Mouse (Mus musculus) lung, postnatal 10 days (tissue): ENCODE results near the gene BC107364.
"Not testable (repeated sequence)": the region's sequence is repeated elsewhere in the genome, so short reads cannot be mapped to it uniquely, and the experiment has no call there.

Experiments
- DNase-seq: peaks from one replicate; pipeline ENCODE4 v3.0.0; 2021

The BC107364 gene

DNA sequence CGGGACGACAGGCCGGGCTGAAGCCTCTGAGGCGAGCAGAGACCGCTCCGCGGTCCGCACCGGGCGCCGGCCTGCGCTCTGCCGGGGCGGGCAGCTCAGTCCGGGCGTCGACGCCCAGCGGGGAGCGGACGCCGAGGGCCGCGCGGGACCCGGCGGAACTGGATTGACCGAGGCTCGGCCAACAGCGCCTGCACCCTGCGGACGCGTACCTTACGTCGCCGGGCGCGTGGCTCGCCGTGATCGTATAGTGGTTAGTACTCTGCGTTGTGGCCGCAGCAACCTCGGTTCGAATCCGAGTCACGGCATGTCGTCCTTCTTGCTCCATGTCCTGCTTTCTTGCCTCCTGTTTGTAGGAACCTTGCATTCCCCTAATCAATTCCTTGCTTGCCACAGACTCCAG lies at the start of gene BC107364:
TSS of gene BC107364 (minus strand) at position 45 of the 400 bp plus-strand sequence.
- not testable (repeated sequence) for DNase-seq

GRCm38 (mm10) chr3:96501391-96502115 lies 49.4 kb upstream of the BC107364 start:
- DNase-seq: peak; percentile 91

- DNase-seq: peak; percentile 90
Measured at GRCm38 (mm10) chr3:96500691-96501265, 48.7 kb upstream of the BC107364 start.

GRCm38 (mm10) chr3:96500289-96500621 lies 48.1 kb upstream of the BC107364 start:
- peak; percentile 95 for DNase-seq

- peak; percentile 82 for DNase-seq
Measured at GRCm38 (mm10) chr3:96499481-96500288, 47.6 kb upstream of the BC107364 start.

- peak; percentile 1 for DNase-seq
Measured at GRCm38 (mm10) chr3:96498476-96499245, 46.6 kb upstream of the BC107364 start.

GRCm38 (mm10) chr3:96497451-96498028 lies 45.4 kb upstream of the BC107364 start:
- DNase-seq: peak; percentile 81

GRCm38 (mm10) chr3:96496620-96497275 lies 44.6 kb upstream of the BC107364 start:
- DNase-seq: peak; percentile 5

GRCm38 (mm10) chr3:96496216-96496615 lies 44.1 kb upstream of the BC107364 start:
- peak; percentile 1 for DNase-seq

DNA sequence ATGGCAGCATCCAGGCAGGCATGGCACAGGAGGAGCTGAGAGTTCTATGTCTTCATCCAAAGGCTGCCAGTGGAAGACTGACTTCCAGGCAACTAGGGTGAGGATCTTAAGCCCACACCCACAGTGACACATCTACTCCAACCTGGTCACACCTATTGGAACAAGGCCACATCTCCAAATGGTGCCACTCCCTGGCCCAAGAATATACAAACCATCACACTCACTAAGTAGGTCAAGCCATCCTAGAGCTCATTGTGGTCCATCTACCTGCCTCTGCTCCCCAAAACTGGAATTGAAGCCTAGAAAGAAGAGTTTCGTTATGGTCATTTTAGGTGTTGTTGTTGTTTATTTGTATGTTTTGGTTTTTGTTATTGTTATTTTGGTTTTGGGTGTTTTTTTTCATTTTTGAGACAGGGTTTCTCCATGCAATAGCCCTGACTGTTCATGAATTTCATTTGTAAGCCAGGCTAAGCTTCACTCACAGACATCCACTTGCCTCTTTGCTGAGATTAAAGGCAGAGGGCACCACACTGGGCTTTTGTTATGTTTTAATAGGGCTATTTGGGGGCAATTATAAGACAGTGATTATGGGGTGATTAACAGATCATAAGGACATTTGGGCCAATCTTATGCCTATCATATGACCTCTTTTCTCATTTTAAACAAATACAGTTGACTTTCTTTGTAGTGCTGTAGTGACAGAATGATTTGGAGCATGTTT lies 43.5 kb upstream of the BC107364 start:
- DNase-seq: peak; percentile 1

GRCm38 (mm10) chr3:96494912-96495311 lies 42.8 kb upstream of the BC107364 start:
- DNase-seq: no peak

GRCm38 (mm10) chr3:96494456-96494855 lies 42.4 kb upstream of the BC107364 start:
- DNase-seq: not testable (repeated sequence)

GRCm38 (mm10) chr3:96489636-96490035 lies 37.5 kb upstream of the BC107364 start:
- DNase-seq: not testable (repeated sequence)

DNA sequence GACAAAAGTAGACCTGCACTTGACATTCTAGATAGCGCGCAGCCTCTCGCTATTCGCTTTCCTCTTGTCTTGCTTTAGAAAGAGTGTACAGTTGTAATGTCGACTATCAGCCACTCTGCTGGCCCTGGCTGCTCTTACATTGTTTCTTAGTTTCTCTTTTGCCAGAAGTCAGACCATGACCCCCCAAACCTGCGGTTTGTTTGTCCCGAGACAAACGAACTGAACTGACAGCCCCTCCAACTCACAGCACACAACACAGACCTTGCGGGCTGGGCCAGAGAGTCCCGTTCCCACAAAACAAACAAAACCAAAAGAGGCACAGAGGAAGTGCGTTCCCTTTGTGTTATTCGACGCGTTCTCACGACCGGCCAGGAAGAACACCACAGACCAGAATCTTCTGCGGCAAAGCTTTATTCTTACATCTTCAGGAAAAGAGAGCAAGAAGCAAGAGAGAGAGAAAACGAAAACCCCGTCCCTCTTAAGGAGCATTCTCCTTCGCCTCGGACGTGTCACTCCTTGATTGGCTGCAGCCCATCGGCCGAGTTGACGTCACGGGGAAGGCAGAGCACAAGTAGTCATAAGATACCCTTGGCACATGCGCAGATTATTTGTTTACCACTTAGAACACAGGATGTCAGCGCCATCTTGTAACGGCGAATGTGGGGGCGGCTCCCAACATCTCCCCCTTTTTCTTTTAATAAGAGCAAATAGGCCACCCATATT lies 37.0 kb upstream of the BC107364 start:
- not testable (repeated sequence) for DNase-seq

GRCm38 (mm10) chr3:96488290-96488906 lies 36.3 kb upstream of the BC107364 start:
- not testable (repeated sequence) for DNase-seq

GRCm38 (mm10) chr3:96487596-96488289 lies 35.6 kb upstream of the BC107364 start:
- peak; percentile 67 for DNase-seq

DNA sequence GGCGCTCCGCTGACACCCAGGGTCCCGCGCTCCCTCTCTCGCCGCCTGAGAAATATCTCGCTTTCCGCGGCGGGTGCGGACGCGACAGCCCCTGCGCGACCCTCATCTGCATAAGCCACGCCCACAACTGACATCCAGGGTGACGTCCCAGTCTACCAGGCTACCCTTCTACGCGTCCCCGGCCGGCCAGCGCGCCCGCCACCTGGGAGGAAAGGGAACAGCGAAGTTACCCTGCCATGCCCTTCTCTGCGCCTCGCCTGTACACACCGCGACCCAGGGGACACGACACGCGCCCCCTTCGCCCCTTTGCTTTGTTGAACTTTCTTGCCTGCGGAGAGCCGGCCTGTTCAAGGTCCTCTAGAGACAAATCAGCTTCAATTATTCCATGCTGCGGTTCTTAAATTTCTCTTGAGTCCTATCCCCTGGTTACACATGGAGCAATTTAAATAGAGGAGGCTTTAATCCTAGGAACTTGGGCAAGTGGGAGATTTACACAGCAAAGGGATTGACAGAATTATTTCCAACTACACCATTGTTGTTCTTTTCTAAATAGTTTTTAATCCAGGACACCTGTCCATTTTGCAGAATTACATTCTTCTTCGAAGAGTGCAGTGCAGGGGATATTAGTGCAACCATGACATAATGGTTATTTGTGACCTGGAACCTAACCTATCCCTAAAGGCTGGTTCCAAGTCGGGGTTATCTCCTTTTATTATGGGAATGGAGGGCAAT lies 34.9 kb upstream of the BC107364 start:
- not testable (repeated sequence) for DNase-seq

DNA sequence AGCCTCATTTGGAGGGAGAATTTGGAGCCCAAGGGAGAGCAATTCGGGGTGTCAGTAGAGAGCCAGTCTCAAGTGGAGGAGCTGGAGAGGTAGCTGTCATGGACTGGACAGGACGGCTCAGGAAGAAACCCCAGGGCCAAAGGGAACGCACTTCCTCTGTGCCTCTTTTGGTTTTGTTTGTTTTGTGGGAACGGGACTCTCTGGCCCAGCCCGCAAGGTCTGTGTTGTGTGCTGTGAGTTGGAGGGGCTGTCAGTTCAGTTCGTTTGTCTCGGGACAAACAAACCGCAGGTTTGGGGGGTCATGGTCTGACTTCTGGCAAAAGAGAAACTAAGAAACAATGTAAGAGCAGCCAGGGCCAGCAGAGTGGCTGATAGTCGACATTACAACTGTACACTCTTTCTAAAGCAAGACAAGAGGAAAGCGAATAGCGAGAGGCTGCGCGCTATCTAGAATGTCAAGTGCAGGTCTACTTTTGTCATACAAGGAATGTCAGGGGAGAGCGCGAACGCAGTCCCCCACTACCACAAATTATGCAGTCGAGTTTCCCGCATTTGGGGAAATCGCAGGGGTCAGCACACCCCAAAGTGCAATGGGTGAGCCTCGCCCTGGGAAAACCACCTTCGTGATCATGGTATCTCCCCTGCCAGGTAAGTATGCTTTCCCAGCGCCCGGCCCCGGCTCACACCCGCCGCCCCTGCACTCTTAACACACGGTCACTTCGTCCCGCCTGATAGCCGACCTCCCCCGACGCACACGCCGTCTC lies 34.1 kb upstream of the BC107364 start:
- DNase-seq: not testable (repeated sequence)
